Mouse (Mus musculus) intestine, embryonic 16.5 days (tissue): ENCODE measurements around the gene Ldlrad3. TPM values are rescaled to one million over a fixed set of nuclear protein-coding genes. Genes with fewer than 3 reads are reported as not detected.

ENCODE experiments used
- ATAC-seq: fragments of 200-750 bp; cut with Nextera tagmentation; 2 replicates; pipeline ENCODE4 v1.8.0; 2017; ENCODE audit warnings: moderate TSS enrichment, moderate library complexity
- H3K27ac ChIP-seq: fragments of 300-500 bp; sonication (generic); 2 replicates; pipeline ENCODE4 v1.5.1; 2014; ENCODE audit warnings: mild to moderate bottlenecking, low read length
- H3K27me3 ChIP-seq: fragments of 300-500 bp; sonication (generic); replicated peaks from 2 replicates; pipeline ENCODE4 v1.6.1; 2014; ENCODE audit warnings: low read length, control low read depth, mixed read lengths; ENCODE audit not compliant: control insufficient read depth, insufficient read depth
- H3K36me3 ChIP-seq: fragments of 300-500 bp; sonication (generic); 2 replicates; pipeline ENCODE4 v1.6.1; 2014; ENCODE audit warnings: low read length, control low read depth; ENCODE audit not compliant: control insufficient read depth, insufficient read depth
- H3K4me1 ChIP-seq: fragments of 300-500 bp; sonication (generic); 2 replicates; pipeline ENCODE4 v1.6.1; 2014; ENCODE audit warnings: low read length, control low read depth, mixed read lengths; ENCODE audit not compliant: control insufficient read depth, insufficient read depth
- H3K4me2 ChIP-seq: fragments of 300-500 bp; sonication (generic); 2 replicates; pipeline ENCODE4 v1.6.1; 2014; ENCODE audit warnings: low read depth, low read length, control low read depth
- H3K4me3 ChIP-seq: fragments of 300-500 bp; sonication (generic); 2 replicates; pipeline ENCODE4 v1.5.1; 2014; ENCODE audit warnings: mild to moderate bottlenecking, low read length
- H3K9ac ChIP-seq: fragments of 300-500 bp; sonication (generic); 2 replicates; pipeline ENCODE4 v1.6.1; 2014; ENCODE audit warnings: low read depth, low read length
- H3K9me3 ChIP-seq: fragments of 300-500 bp; sonication (generic); 2 replicates; pipeline ENCODE4 v1.6.1; 2016; ENCODE audit warnings: low read length, control low read depth; ENCODE audit not compliant: control insufficient read depth
- WGBS: fragments of 180-500 bp; shearing (Covaris S2); extraction: QIAGEN DNeasy Blood & Tissue Kit; methylation state at CpG from one replicate; pipeline ENCODE4 v1.1.7; 2014; 5-methylcytosine and 5-hydroxymethylcytosine counted together
- polyA plus RNA-seq: library from polyadenylated mRNA; unstranded; fragments of >200 nt; fragmentation: Nextera tagmentation; extraction: Ambion mirVana; gene quantifications from 2 replicates; pipeline ENCODE4 v1.2.1, GENCODE M21; 2015

The Ldlrad3 gene
- 17.9 and 18.8 TPM in 2 replicates for polyA plus RNA-seq

- Histone ChIP-seq H3K36me3 (no peaks in the 10 kb centered on the region), H3K4me2 (peak within 1 kb of the TSS; percentile 88), H3K9ac (peak within 1 kb of the TSS; percentile 86), H3K9me3 (no peaks in the 10 kb centered on the region), H3K4me3 (peak within 1 kb of the TSS; percentile 71), H3K27me3 (no peaks in the 10 kb centered on the region), H3K27ac (peak within 1 kb of the TSS; percentile 89), H3K4me1 (peaks cover 18% of the 10 kb centered on the region)
- peak; percentile 98 for ATAC-seq
- under 1% methylated on average over 66 of the region's 77 CpGs for whole genome bisulfite sequencing
Observed at GRCm38 (mm10) chr2:102185951-102186561, at the start of gene Ldlrad3. TSS of gene Ldlrad3 (minus strand) at chr2:102186385.

GRCm38 (mm10) chr2:102231470-102231869 is 45.3 kb upstream of the Ldlrad3 start:
- Histone ChIP-seq H3K4me2 (no peak overlapping the region), H3K9ac (peak overlapping the region; percentile 46; the same call in 1 of the 2 replicates), H3K36me3 (no peaks in the 10 kb centered on the region), H3K9me3 (no peaks in the 10 kb centered on the region), H3K27ac (peak overlapping the region; percentile 42; the same call in 1 of the 2 replicates), H3K4me3 (no peak overlapping the region), H3K27me3 (no peaks in the 10 kb centered on the region), H3K4me1 (peaks cover 4% of the 10 kb centered on the region; the same call in 1 of the 2 replicates)
- ATAC-seq: peak; percentile 81
- 43% methylated on average over 5 of the region's 5 CpGs for WGBS

GRCm38 (mm10) chr2:102229126-102229525 is 42.9 kb upstream of the Ldlrad3 start:
- H3K4me1 ChIP-seq: peaks cover 4% of the 10 kb centered on the region; the same call in 1 of the 2 replicates

GRCm38 (mm10) chr2:102228331-102228730 is 42.1 kb upstream of the Ldlrad3 start:
- H3K9ac ChIP-seq: no peak overlapping the region
- WGBS: 67% methylated on average over 5 of the region's 5 CpGs

More at GRCm38 (mm10) chr2:102229126-102229525, 42.9 kb upstream of the Ldlrad3 start:
- no peaks in the 10 kb centered on the region for H3K36me3 ChIP-seq
- no peaks in the 10 kb centered on the region for H3K27me3 ChIP-seq
- WGBS: 90% methylated on average over 2 of the region's 2 CpGs
- ATAC-seq: no peak
- H3K4me2 ChIP-seq: no peak overlapping the region
- no peak overlapping the region for H3K9ac ChIP-seq
- H3K27ac ChIP-seq: no peak overlapping the region
- H3K4me3 ChIP-seq: no peak overlapping the region
- no peaks in the 10 kb centered on the region for H3K9me3 ChIP-seq

GRCm38 (mm10) chr2:102227839-102228238 is 41.7 kb upstream of the Ldlrad3 start:
- Histone ChIP-seq H3K9me3 (no peaks in the 10 kb centered on the region), H3K36me3 (no peaks in the 10 kb centered on the region), H3K4me1 (peaks cover 4% of the 10 kb centered on the region; the same call in 1 of the 2 replicates), H3K4me2 (no peak overlapping the region), H3K27ac (no peak overlapping the region), H3K9ac (no peak overlapping the region), H3K4me3 (no peak overlapping the region), H3K27me3 (no peaks in the 10 kb centered on the region)
- no peak for ATAC-seq
- 84% methylated on average over 8 of the region's 8 CpGs for WGBS

More at GRCm38 (mm10) chr2:102228331-102228730, 42.1 kb upstream of the Ldlrad3 start:
- Histone ChIP-seq H3K4me2 (no peak overlapping the region), H3K9me3 (no peaks in the 10 kb centered on the region), H3K4me3 (no peak overlapping the region), H3K4me1 (peaks cover 4% of the 10 kb centered on the region; the same call in 1 of the 2 replicates), H3K27me3 (no peaks in the 10 kb centered on the region), H3K27ac (no peak overlapping the region), H3K36me3 (no peaks in the 10 kb centered on the region)
- no peak for ATAC-seq

- H3K27me3 ChIP-seq: no peaks in the 10 kb centered on the region
- no peaks in the 10 kb centered on the region for H3K36me3 ChIP-seq
- no peak overlapping the region for H3K9ac ChIP-seq
- peaks cover 1% of the 10 kb centered on the region; the same call in 1 of the 2 replicates for H3K4me1 ChIP-seq
- H3K4me3 ChIP-seq: no peak overlapping the region
- 76% methylated on average over 15 of the region's 15 CpGs for WGBS
- no peak overlapping the region for H3K27ac ChIP-seq
- no peak overlapping the region for H3K4me2 ChIP-seq
- no peak for ATAC-seq
- no peaks in the 10 kb centered on the region for H3K9me3 ChIP-seq
Observed at GRCm38 (mm10) chr2:102226274-102226673, 40.1 kb upstream of the Ldlrad3 start.

- Histone ChIP-seq H3K4me1 (no peaks in the 10 kb centered on the region), H3K9ac (no peak overlapping the region), H3K4me2 (no peak overlapping the region), H3K4me3 (no peak overlapping the region), H3K9me3 (no peaks in the 10 kb centered on the region), H3K27ac (no peak overlapping the region), H3K36me3 (no peaks in the 10 kb centered on the region), H3K27me3 (no peaks in the 10 kb centered on the region)
- WGBS: 28% methylated on average over 11 of the region's 11 CpGs
- ATAC-seq: no peak
Observed at GRCm38 (mm10) chr2:102223355-102224128, 37.4 kb upstream of the Ldlrad3 start.

GRCm38 (mm10) chr2:102222749-102223148 is 36.6 kb upstream of the Ldlrad3 start:
- no peak overlapping the region for H3K9ac ChIP-seq
- no peak overlapping the region for H3K4me3 ChIP-seq
- H3K4me1 ChIP-seq: no peaks in the 10 kb centered on the region
- no peak overlapping the region for H3K4me2 ChIP-seq
- no peaks in the 10 kb centered on the region for H3K9me3 ChIP-seq
- no peak overlapping the region for H3K27ac ChIP-seq
- H3K27me3 ChIP-seq: no peaks in the 10 kb centered on the region
- H3K36me3 ChIP-seq: no peaks in the 10 kb centered on the region
- ATAC-seq: no peak
- 66% methylated on average over 3 of the region's 3 CpGs for WGBS

- Histone ChIP-seq H3K36me3 (no peaks in the 10 kb centered on the region), H3K27ac (no peak overlapping the region), H3K9ac (no peak overlapping the region), H3K4me1 (no peaks in the 10 kb centered on the region), H3K4me3 (no peak overlapping the region), H3K4me2 (no peak overlapping the region), H3K27me3 (no peaks in the 10 kb centered on the region), H3K9me3 (no peaks in the 10 kb centered on the region)
- 79% methylated on average over 1 of the region's 1 CpGs for WGBS
- no peak for ATAC-seq
Observed at GRCm38 (mm10) chr2:102216817-102217216, 30.6 kb upstream of the Ldlrad3 start.
